Mouse (Mus musculus) frontal cortex, adult 2 months (tissue): ENCODE measurements around the gene Ptbp1. TPM values are rescaled to one million over a fixed set of nuclear protein-coding genes. Genes with fewer than 3 reads are reported as not detected.

Experiments used
- DNase-seq, 2 experiments: peaks; one replicate each; pipeline ENCODE4 v3.0.0; 2022; ENCODE audit warnings: low spot score in 1 of 2; ENCODE audit errors: extremely low spot score in 1 of 2
- polyA plus RNA-seq: library from polyadenylated mRNA; depleted of rRNA; stranded (reverse); fragments of >200 nt; gene quantifications from 2 replicates; pipeline ENCODE4 v1.2.3, GENCODE M21; 2012

The Ptbp1 gene
- polyA plus RNA-seq, 1 experiment, result 71.5 TPM

- no peak for DNase-seq
These were observed 22.0 kb upstream of the Ptbp1 start for GRCm38 (mm10) chr10:79832026-79832785.

GRCm38 (mm10) chr10:79832786-79833181, 21.4 kb upstream of the Ptbp1 start:
- DNase-seq, result no peak

- DNase-seq, result peak in 1 of 2 experiments; percentile 85
These were observed 19.3 kb upstream of the Ptbp1 start for GRCm38 (mm10) chr10:79834769-79835398.

GRCm38 (mm10) chr10:79836918-79837317, 17.3 kb upstream of the Ptbp1 start:
- no peak for DNase-seq

- no peak for DNase-seq
These were observed 16.1 kb upstream of the Ptbp1 start for GRCm38 (mm10) chr10:79838151-79838550.

GRCm38 (mm10) chr10:79840091-79840490, 14.1 kb upstream of the Ptbp1 start:
- no peak for DNase-seq

GRCm38 (mm10) chr10:79840644-79841551, 13.3 kb upstream of the Ptbp1 start:
- peak; percentile 68 to 82 for DNase-seq

- DNase-seq, result no peak
These were observed 11.9 kb upstream of the Ptbp1 start for GRCm38 (mm10) chr10:79842322-79842721.

GRCm38 (mm10) chr10:79843476-79843875, 10.8 kb upstream of the Ptbp1 start:
- DNase-seq, result no peak

- DNase-seq, result no peak
These were observed 7.7 kb upstream of the Ptbp1 start for GRCm38 (mm10) chr10:79846553-79846952.

GRCm38 (mm10) chr10:79849941-79850628, 4.1 kb upstream of the Ptbp1 start:
- DNase-seq, result no peak

GRCm38 (mm10) chr10:79851653-79852052, 2.6 kb upstream of the Ptbp1 start:
- DNase-seq, result no peak

GRCm38 (mm10) chr10:79852107-79852789, 2.0 kb upstream of the Ptbp1 start:
- DNase-seq, result no peak

GRCm38 (mm10) chr10:79852827-79853226, 1.4 kb upstream of the Ptbp1 start:
- no peak for DNase-seq

GRCm38 (mm10) chr10:79853392-79853791, 835 bp upstream of the Ptbp1 start:
- peak; percentile 63 to 85 for DNase-seq

- no peak for DNase-seq
These were observed 744 bp downstream of the Ptbp1 start for GRCm38 (mm10) chr10:79854801-79855541.

GRCm38 (mm10) chr10:79855558-79856184, 1.4 kb downstream of the Ptbp1 start:
- DNase-seq, result no peak

- no peak for DNase-seq
These were observed 2.1 kb downstream of the Ptbp1 start for GRCm38 (mm10) chr10:79856280-79856679.
